Mouse (Mus musculus) heart, adult 2 months (tissue): ENCODE results near the gene Rmnd5a. TPM values are rescaled to one million over a fixed set of nuclear protein-coding genes. Genes with fewer than 3 reads are reported as not detected.

Source experiments
- DNase-seq, 2 experiments: peaks; one replicate each; pipeline ENCODE4 v3.0.0; 2021
- H3K27ac ChIP-seq: fragments of 200-600 bp; 2 replicates; pipeline ENCODE4 v1.8.1; 2022
- H3K27me3 ChIP-seq: fragments of 200-500 bp; 2 replicates; pipeline ENCODE4 v1.6.1; 2012; ENCODE audit warnings: mild to moderate bottlenecking, low read length, inconsistent platforms, mixed read lengths; ENCODE audit not compliant: control insufficient read depth, insufficient read depth
- H3K36me3 ChIP-seq: fragments of 200-500 bp; 2 replicates; pipeline ENCODE4 v1.6.1; 2012; ENCODE audit warnings: low read length, inconsistent platforms; ENCODE audit not compliant: control insufficient read depth, insufficient read depth
- H3K4me1 ChIP-seq: fragments of 200-500 bp; 2 replicates; pipeline ENCODE4 v1.6.1; 2011; ENCODE audit warnings: low read length; ENCODE audit not compliant: control insufficient read depth, insufficient read depth
- H3K4me3 ChIP-seq: fragments of 200-600 bp; 2 replicates; pipeline ENCODE4 v1.8.1; 2022
- H3K79me2 ChIP-seq: fragments of 200-500 bp; replicated peaks from 2 replicates; pipeline ENCODE4 v1.6.1; 2012; ENCODE audit warnings: mild to moderate bottlenecking, inconsistent platforms, low read length, moderate library complexity, mixed read lengths; ENCODE audit not compliant: control insufficient read depth, insufficient read depth
- H3K9ac ChIP-seq: fragments of 200-500 bp; 2 replicates; pipeline ENCODE4 v1.6.1; 2012; ENCODE audit warnings: low read depth, mild to moderate bottlenecking, control low read depth, inconsistent platforms, low read length, mixed read lengths
- CTCF ChIP-seq: fragments of 200-600 bp; IDR thresholded peaks from 2 replicates; pipeline ENCODE4 v1.8.1; 2022; ENCODE audit warnings: antibody characterized with exemption, mild to moderate bottlenecking, moderate library complexity
- EP300 ChIP-seq: fragments of 200-500 bp; IDR thresholded peaks from 2 replicates; pipeline ENCODE4 v1.6.1; 2011; ENCODE audit warnings: low read depth, low read length, control low read depth; ENCODE audit not compliant: insufficient read depth
- POLR2A ChIP-seq: fragments of 200-500 bp; IDR thresholded peaks from 2 replicates; pipeline ENCODE4 v1.6.1; 2011; ENCODE audit warnings: mild to moderate bottlenecking, low read depth, low read length, control low read depth; ENCODE audit not compliant: insufficient read depth
- WGBS: fragments of 180-500 bp; shearing (Covaris S2); methylation state at CpG from one replicate; pipeline ENCODE4 v1.1.7; 2018; 5-methylcytosine and 5-hydroxymethylcytosine counted together
- intact Hi-C: fragments of 180-260 bp; cut with DNase I; formaldehyde crosslinking; loops from one replicate; pipeline ENCODE4 v1.15.1; 2025
- polyA plus RNA-seq: library from polyadenylated mRNA; depleted of rRNA; stranded (reverse); fragments of >200 nt; gene quantifications from 2 replicates; pipeline ENCODE4 v1.2.3, GENCODE M21; 2012
- total RNA-seq, 2 experiments: library from RNA; stranded (reverse); gene quantifications; 2 replicates each; pipeline ENCODE4 v1.2.3; 2021

The Rmnd5a gene
- total and polyA plus RNA-seq, 3 experiments: 28.2 to 78.1 (median 67.6) TPM

DNA sequence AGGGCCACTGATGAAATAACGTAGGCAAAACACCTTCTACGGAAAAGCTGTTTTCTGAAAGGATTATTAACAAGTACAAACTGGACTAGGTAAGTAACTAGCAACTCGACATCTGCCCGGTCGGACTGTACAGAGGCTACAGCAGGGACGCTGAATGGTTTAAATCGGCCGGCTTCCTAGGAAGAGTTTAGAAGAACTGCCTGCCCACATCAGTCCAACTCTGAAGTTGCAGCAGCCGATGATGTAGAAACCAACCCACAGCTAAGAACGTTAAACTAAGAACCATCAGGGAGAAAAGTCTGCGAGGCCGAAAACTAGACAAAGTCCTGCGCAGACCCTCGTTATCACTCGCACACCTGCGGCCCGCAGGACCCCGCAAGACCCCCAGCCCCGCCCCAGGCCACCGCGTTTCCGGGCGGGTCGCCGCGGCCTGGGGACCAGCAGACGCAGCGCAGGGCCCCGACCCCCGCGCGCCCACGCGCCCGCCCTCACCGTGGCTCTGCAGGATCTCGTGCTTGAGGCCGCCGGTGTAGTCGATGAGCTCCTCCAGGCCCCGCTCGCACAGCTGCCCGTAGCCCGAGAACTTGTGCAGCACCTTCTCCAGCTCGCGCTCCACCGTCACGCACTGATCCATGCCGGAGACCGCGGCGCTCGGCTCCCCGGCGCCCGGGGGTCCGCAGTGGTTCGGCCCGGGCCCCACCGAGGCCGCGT is 776 bp downstream of the Rmnd5a start:
- TF ChIP-seq POLR2A (no peak), EP300 (no peak), CTCF (no peak)
- H3K27me3 ChIP-seq: no peaks in the 10 kb centered on the region
- peaks cover 13% of the 10 kb centered on the region for H3K36me3 ChIP-seq
- H3K4me1 ChIP-seq: peaks cover 5% of the 10 kb centered on the region
- intact Hi-C loops: loop anchor here (1.0 to 5.0 kb wide), 4 partner anchors 54 to 193 kb away; partner anchors contain the start of genes Chmp3, Kdm3a and Rnf103
- 1% methylated on average over 62 of the region's 62 CpGs for WGBS
- peaks cover 9% of the 10 kb centered on the region for H3K79me2 ChIP-seq
- peak overlapping the region; percentile 84 for H3K4me3 ChIP-seq
- peak overlapping the region; percentile 97 for H3K9ac ChIP-seq
- H3K27ac ChIP-seq: peak overlapping the region; percentile 95
- peak; percentile 74 to 76 for DNase-seq

DNA sequence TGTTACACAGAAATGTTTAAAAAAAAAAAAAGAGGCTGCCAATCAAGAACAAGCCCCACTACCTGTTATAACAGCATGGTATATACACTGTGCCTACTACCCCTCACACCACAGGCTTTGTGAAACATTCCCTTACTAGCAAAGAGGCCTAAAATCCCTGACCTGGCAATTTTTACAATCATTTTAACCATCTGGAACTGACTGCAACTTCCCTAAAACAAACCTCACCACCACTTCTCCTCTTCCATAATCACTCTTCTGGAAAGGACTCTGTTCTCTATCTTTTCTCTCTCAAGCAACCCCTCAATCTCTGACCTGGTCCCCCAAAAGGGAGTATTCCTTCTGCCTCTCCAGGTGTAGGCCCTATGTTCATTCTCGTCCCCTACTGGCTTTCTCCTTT is 2.4 kb downstream of the Rmnd5a start:
- H3K9ac ChIP-seq: 0 out of 2 replicates have a peak overlapping the region, but pooled peaks have one; percentile 24
- H3K27me3 ChIP-seq: no peaks in the 10 kb centered on the region
- H3K36me3 ChIP-seq: peaks cover 24% of the 10 kb centered on the region
- WGBS: 64% methylated on average over 1 of the region's 1 CpGs
- intact Hi-C loops: loop anchor here (2.0 kb wide), 1 partner anchor 165 kb away; no protein-coding TSS in a partner anchor
- peaks cover 12% of the 10 kb centered on the region for H3K4me1 ChIP-seq
- DNase-seq: no peak
- peaks cover 15% of the 10 kb centered on the region for H3K79me2 ChIP-seq
- no peak overlapping the region for H3K27ac ChIP-seq
- H3K4me3 ChIP-seq: no peak overlapping the region
- no peak for TF ChIP-seq EP300
- no peak for TF ChIP-seq CTCF
- TF ChIP-seq POLR2A: no peak

DNA sequence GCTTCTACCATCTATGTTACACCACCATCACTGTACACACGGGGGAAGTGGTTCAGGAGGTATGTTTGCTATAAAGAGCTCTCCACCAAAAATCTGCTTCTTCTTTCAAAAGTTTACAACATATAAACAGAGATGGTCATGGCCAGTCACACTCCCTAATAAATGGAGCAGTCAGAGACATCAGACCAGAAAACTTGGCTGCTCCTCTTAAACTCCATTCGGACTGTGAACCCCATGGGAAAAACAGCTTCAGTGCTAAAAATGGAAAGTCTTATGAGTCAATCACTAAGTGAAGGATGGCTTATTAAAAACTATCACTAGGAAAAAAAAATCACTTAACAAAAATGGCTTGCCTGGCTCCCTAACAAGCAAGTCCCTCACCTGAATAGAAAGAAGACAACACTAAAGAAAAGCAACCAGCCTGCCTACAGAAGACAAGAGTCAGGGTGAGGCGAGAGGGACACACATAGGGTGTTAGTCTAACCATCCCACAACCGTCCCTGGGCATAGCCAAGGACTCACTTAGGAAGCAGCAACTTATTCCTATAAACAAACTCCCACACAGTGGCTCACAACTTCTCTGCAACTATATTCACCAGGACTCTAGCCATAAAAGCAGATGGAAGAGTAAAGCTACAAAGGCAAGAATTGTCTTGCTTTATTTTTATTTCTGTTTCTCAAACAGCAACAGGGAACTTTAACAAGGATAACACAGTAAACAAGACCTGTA is 12.3 kb downstream of the Rmnd5a start:
- 56% methylated on average over 4 of the region's 4 CpGs for WGBS
- intact Hi-C loops: no loop called here
- Histone ChIP-seq H3K27me3 (no peaks in the 10 kb centered on the region), H3K36me3 (peaks cover 6% of the 10 kb centered on the region), H3K4me3 (no peak overlapping the region), H3K4me1 (peaks cover 4% of the 10 kb centered on the region), H3K79me2 (peaks cover 7% of the 10 kb centered on the region), H3K9ac (no peak overlapping the region), H3K27ac (no peak overlapping the region)
- no peak for TF ChIP-seq CTCF
- TF ChIP-seq EP300: no peak
- DNase-seq: no peak

DNA sequence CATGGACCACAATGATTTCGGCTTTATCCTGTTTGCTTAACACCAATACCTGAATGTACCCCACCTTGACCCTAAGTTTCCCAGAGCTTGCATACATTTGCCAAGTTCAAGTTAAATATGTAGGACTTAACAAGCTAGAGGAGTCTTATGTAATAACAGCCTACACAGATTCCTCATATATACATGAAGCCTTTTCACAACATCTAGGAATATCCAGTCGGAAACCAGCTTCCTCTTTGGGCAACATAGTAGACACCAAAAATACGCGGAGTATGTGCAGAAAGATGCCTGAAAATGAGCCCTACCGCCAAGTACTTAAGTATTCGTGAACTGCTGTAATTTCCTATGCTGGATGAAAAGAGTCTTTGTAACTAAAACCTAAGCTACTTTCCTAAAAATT is 14.8 kb downstream of the Rmnd5a start:
- TF ChIP-seq EP300 (no peak), POLR2A (no peak), CTCF (no peak)
- intact Hi-C loops: no loop called here

DNA sequence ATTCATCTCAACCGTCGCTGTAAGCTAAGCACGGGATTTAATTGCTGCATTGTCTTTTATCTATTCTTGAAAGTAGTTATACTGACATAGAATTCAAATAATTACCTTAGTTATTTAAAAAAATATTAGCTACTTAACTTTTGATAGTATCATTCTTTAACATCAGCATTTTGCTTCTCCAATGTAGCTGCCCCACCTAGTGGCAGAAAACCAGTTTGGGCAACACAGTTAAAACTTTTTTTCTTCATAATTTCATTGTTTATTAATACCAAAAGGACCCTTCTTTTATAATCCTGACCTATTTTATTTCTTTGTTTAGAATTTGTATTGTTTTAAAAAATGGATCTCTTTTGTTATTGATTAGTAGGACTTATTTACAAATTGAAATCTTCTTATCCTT is 17.3 kb downstream of the Rmnd5a start:
- TF ChIP-seq EP300 (no peak), CTCF (peak; percentile 87), POLR2A (no peak)
- Histone ChIP-seq H3K27me3 (no peaks in the 10 kb centered on the region), H3K36me3 (peaks cover 18% of the 10 kb centered on the region), H3K27ac (no peak overlapping the region), H3K4me1 (peaks cover 3% of the 10 kb centered on the region), H3K79me2 (peaks cover 4% of the 10 kb centered on the region), H3K9ac (no peak overlapping the region), H3K4me3 (no peak overlapping the region)
- DNase-seq: no peak
- intact Hi-C loops: loop anchor here (5.0 kb wide), 1 partner anchor 256 kb away; no protein-coding TSS in a partner anchor
- WGBS: 87% methylated on average over 3 of the region's 3 CpGs

More for the DNA sequence above, 14.8 kb downstream of the Rmnd5a start:
- no peaks in the 10 kb centered on the region for H3K27me3 ChIP-seq
- H3K4me1 ChIP-seq: peaks cover 3% of the 10 kb centered on the region
- no peak overlapping the region for H3K27ac ChIP-seq
- no peak overlapping the region for H3K4me3 ChIP-seq
- 87% methylated on average over 6 of the region's 6 CpGs for WGBS
- no peak for DNase-seq
- peaks cover 3% of the 10 kb centered on the region; the same call in 1 of the 2 replicates for H3K79me2 ChIP-seq
- H3K36me3 ChIP-seq: peaks cover 5% of the 10 kb centered on the region
- no peak overlapping the region for H3K9ac ChIP-seq
